Comparison of ENCODE assay signal across 1 mouse cellular context in the genomic region with DNA sequence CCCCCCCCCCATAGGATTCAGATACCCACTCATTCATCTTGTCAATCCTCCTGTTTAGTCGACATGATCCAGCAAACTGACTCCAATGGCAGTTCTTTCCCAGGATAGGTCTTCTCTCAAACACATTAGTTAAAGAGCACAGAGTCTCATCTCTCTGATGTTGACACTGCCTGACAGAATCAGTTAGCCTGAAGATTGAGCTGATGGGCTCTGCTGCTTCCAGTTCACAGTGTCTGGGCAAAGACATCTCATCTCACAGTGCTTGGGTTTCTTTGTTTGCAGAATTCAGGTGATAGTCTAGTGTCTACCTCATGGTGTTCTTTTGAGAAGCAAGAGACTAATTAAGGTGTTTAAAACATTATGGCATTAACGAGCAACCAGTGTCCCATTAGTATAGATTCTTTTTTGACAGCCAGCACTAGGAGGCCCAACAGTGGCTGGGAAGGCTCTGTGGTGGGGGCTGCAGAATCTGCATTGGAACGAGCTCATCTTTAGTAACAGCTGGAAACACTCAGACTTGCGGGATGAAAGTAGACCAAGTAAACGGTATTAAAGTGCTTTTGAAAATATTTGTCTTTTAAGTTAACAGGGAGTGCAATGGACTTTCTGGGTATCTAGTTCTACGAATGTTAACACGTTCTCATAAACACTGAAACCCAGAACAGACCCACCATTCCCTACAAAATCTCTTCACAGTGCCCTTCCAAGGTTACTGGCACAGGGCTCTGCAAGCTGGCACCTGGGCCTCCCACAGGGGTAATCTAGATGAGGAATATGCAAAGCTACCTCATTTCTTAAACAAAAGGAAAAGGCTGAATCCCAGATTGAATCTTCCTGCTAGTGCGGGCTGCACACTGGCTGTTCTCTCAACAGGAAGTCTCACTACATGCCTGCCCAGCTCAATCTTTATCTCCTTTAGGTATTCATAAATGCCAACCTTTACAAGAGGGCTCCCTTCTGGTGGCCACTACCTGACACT.
A peak's percentile ranks its signal among the peaks of the same experiment; 100 is the strongest.
TF ChIP-seq lines count a peak whose summit lies in the region.

No protein-coding gene starts in this region.

TF ChIP-seq in CH12.LX, 34 proteins besides CTCF, POLR2A, EP300 and RAD21 (continued from another document):
- TF ChIP-seq ZKSCAN1 (IDR thresholded peaks at IDR 0.05; ENCODE audit: borderline replicate concordance, low read depth, low read length), result no peak
- TF ChIP-seq E2F4 (IDR thresholded peaks at IDR 0.05; ENCODE audit: insufficient replicate concordance, low read depth, low read length), result no peak
- TF ChIP-seq RCOR1 (conservative IDR thresholded peaks at IDR 0.05; ENCODE audit: low read depth, low read length), result peak; percentile 15; the same call in 1 of the 2 replicates
- TF ChIP-seq ZNF384 (IDR thresholded peaks at IDR 0.05; ENCODE audit: low read depth, low read length), result no peak
- TF ChIP-seq USF2 (conservative IDR thresholded peaks at IDR 0.05; ENCODE audit: low read depth, low read length), result no peak
- no peak for TF ChIP-seq JUND (conservative IDR thresholded peaks at IDR 0.05; ENCODE audit: low read depth, low read length)
- no peak; the same call in 1 of the 2 replicates for TF ChIP-seq NELFE (IDR thresholded peaks at IDR 0.05; ENCODE audit: low read depth, low read length)
- TF ChIP-seq JUN (IDR thresholded peaks at IDR 0.05; ENCODE audit: insufficient read depth, low read depth, low read length), result no peak
- TF ChIP-seq TBP (conservative IDR thresholded peaks at IDR 0.05; ENCODE audit: low read depth, low read length), result peak; percentile 58; the same call in 1 of the 2 replicates
- peak; percentile 22; the same call in 1 of the 2 replicates for TF ChIP-seq POLR2AphosphoS2 (IDR thresholded peaks at IDR 0.05; ENCODE audit: low read depth, low read length)
- no peak for TF ChIP-seq MYC (IDR thresholded peaks at IDR 0.05; ENCODE audit: low read depth, low read length)
- no peak for TF ChIP-seq GABPA (IDR thresholded peaks at IDR 0.05; ENCODE audit: insufficient replicate concordance, low read depth, low read length)
- no peak for TF ChIP-seq MXI1 (IDR thresholded peaks at IDR 0.05; ENCODE audit: low read depth, low read length)
- no peak for TF ChIP-seq ZC3H11A (IDR thresholded peaks at IDR 0.05; ENCODE audit: low read depth, low read length)
- TF ChIP-seq NRF1 (IDR thresholded peaks at IDR 0.05; ENCODE audit: low read depth, low read length), result no peak
- no peak for TF ChIP-seq KAT2A (IDR thresholded peaks at IDR 0.05; ENCODE audit: insufficient replicate concordance, low read length)
- no peak for TF ChIP-seq MAFK (IDR thresholded peaks at IDR 0.05; ENCODE audit: insufficient replicate concordance, low read length)
- no peak for TF ChIP-seq USF1 (IDR thresholded peaks at IDR 0.05; ENCODE audit: low read depth, low read length)
- TF ChIP-seq SMC3 (IDR thresholded peaks at IDR 0.05; ENCODE audit: low read depth, low read length), result no peak
- TF ChIP-seq PAX5 (IDR thresholded peaks at IDR 0.05; ENCODE audit: low read length), result no peak
- TF ChIP-seq CHD2 (IDR thresholded peaks at IDR 0.05; ENCODE audit: low read length), result no peak
- TF ChIP-seq UBTF (IDR thresholded peaks at IDR 0.05; ENCODE audit: low read depth, low read length), result no peak
- TF ChIP-seq ZMIZ1 (IDR thresholded peaks at IDR 0.05; ENCODE audit: low read depth, low read length), result no peak; the same call in 1 of the 2 replicates
